Mouse (Mus musculus) CH12.LX (cell line): Measurements from ENCODE around the gene Gm20388.

Experiments used
- CHD2 ChIP-seq: IDR thresholded peaks from 2 replicates; pipeline ENCODE4 v1.6.1; 2011; ENCODE audit warnings: low read length, improper control_type of control experiment
- GABPA ChIP-seq: IDR thresholded peaks from 2 replicates; pipeline ENCODE4 v1.6.1; 2012; ENCODE audit warnings: low read depth, low read length, improper control_type of control experiment, inconsistent platforms; ENCODE audit not compliant: insufficient replicate concordance
- MXI1 ChIP-seq: IDR thresholded peaks from 2 replicates; pipeline ENCODE4 v1.6.1; 2011; ENCODE audit warnings: mild to moderate bottlenecking, low read depth, low read length, improper control_type of control experiment
- POLR2A ChIP-seq: IDR thresholded peaks from 2 replicates; pipeline ENCODE4 v1.6.1; 2011; ENCODE audit warnings: low read depth, mild to moderate bottlenecking, improper control_type of control experiment, low read length
- RAD21 ChIP-seq: IDR thresholded peaks from 2 replicates; pipeline ENCODE4 v1.6.1; 2011; ENCODE audit warnings: low read depth, mild to moderate bottlenecking, low read length, improper control_type of control experiment, moderate library complexity

DNA sequence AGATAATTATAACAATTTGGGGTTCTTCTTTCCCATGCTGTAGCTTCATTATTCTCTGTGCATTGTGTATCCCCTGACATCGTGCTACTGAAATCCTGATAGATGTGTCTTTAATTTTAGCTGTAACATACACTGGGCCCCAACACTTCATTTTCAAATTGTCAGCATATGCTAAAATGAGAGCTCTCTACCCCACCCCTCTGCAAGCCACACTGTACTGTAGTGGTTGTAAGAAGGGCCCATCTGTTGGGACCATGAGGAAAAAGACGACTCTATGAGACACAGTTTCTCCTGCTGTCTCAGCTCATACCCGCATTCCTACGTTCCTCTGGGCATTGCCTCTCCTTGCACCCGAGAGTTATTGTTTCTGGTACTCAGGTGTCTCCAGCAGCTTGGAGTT lies 4226.6 kb downstream of the Gm20388 start:
- TF ChIP-seq POLR2A (no peak), CHD2 (no peak), GABPA (no peak), MXI1 (no peak), RAD21 (no peak)
